Mouse (Mus musculus) cerebellum, adult 2 months (tissue): ENCODE data around the gene Sspo.

Source experiments
- CTCF ChIP-seq: fragments of 200-500 bp; IDR thresholded peaks from 2 replicates; pipeline ENCODE4 v1.5.1; 2011; ENCODE audit warnings: low read depth, mild to moderate bottlenecking, control low read depth, low read length, moderate library complexity, borderline replicate concordance; ENCODE audit not compliant: insufficient read depth
- POLR2A ChIP-seq: fragments of 200-500 bp; IDR thresholded peaks from 2 replicates; pipeline ENCODE4 v1.6.1; 2011; ENCODE audit warnings: low read length, control low read depth, borderline replicate concordance; ENCODE audit not compliant: insufficient read depth

DNA sequence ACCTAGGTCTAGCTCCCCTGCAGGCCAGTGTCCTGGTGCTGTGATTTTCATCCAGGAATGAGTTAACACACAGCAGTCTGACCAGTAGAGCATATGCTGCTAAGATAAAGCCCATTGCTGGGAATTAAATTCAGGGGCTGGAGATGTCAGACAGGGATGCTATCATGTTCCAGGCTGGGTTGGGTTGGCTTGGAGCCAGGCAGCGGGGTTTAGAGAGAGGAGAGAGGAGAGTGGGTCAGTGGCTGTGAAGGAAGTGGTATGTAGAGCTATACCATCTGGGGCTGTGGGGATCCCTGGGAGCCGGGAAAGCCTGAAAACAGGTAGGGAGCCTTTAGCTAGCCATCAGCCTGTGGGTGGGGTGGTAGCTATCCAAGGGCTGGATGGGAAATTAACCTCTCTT is 82.8 kb downstream of the Sspo start:
- TF ChIP-seq CTCF (no peak), POLR2A (no peak)
